Mouse (Mus musculus) olfactory bulb, adult 2 months (tissue): Measurements from ENCODE around the gene Kcnn3. TPM values are rescaled to one million over a fixed set of nuclear protein-coding genes. Genes with fewer than 3 reads are reported as not detected.

Experiments
- H3K27ac ChIP-seq: fragments of 200-500 bp; 2 replicates; pipeline ENCODE4 v1.5.1; 2012; ENCODE audit warnings: low read depth, low read length; ENCODE audit not compliant: insufficient read depth
- H3K4me1 ChIP-seq: fragments of 200-500 bp; 2 replicates; pipeline ENCODE4 v1.6.1; 2012; ENCODE audit warnings: low read length; ENCODE audit not compliant: control insufficient read depth, insufficient read depth
- H3K4me3 ChIP-seq: fragments of 200-500 bp; 2 replicates; pipeline ENCODE4 v1.5.1; 2012; ENCODE audit warnings: mild to moderate bottlenecking, low read depth, low read length, moderate library complexity; ENCODE audit not compliant: insufficient read depth
- CTCF ChIP-seq: fragments of 200-500 bp; IDR thresholded peaks from 2 replicates; pipeline ENCODE4 v1.5.1; 2012; ENCODE audit warnings: low read depth, mild to moderate bottlenecking, low read length, moderate library complexity; ENCODE audit not compliant: insufficient read depth
- POLR2A ChIP-seq: fragments of 200-500 bp; IDR thresholded peaks from 2 replicates; pipeline ENCODE4 v1.6.1; 2012; ENCODE audit warnings: mild to moderate bottlenecking, low read depth, low read length, moderate library complexity; ENCODE audit not compliant: insufficient read depth
- WGBS: fragments of 180-500 bp; shearing (Covaris S2); methylation state at CpG from one replicate; pipeline ENCODE4 v1.1.7; 2018; 5-methylcytosine and 5-hydroxymethylcytosine counted together
- polyA plus RNA-seq: library from polyadenylated mRNA; stranded (reverse); fragments of >200 nt; gene quantifications from 2 replicates; pipeline ENCODE4 v1.2.4, GENCODE M21; 2012; ENCODE audit warnings: low replicate concordance; ENCODE audit not compliant: missing spikeins, insufficient read depth, insufficient read length

Kcnn3 gene
- polyA plus RNA-seq, 1 experiment, result not detected

DNA sequence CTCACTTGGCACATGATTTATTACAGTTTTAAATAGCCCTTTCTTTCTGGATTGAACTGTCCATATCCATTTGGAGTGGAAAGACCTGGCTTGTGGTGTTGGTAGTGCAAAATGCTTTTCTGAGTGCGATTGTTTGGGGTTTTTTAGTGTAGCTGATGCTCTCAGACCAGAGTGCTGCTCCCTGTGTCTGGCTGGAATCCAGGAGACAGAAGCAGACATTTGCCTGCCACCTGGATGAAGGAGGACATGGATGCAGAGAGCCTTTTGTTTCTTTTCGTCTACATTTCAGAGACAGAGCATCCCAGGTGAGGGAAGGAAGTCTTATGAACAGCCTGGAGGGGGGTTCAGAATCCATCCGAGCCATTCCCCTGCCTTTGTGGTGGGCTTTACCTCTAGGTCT, 71.5 kb downstream of the Kcnn3 start:
- H3K27ac ChIP-seq, result no peak overlapping the region
- H3K4me1 ChIP-seq, result peaks cover 17% of the 10 kb centered on the region; the same call in 1 of the 2 replicates
- TF ChIP-seq POLR2A (no peak), CTCF (no peak)
- no peak overlapping the region for H3K4me3 ChIP-seq
- WGBS, result 73% methylated on average over 3 of the region's 3 CpGs

DNA sequence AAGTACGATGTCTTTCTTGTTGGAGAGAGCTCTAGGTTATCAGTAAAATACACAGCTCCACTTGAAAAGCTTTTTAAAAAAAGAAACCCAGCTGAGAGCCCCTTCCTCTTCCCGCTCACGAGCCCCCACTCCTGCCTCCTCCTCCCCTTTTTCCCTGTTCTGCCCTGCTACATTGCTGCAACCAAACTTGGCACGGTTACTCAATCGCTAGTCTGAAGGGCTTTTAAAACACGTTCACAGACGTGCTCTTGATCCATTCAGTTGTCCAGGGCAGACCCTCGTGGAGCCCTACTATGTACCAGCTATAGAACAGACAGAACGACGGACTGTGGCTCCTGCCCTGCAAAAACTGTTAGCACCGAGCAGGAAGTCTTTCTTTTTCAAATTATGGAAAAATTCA, 72.8 kb downstream of the Kcnn3 start:
- no peak overlapping the region for H3K27ac ChIP-seq
- WGBS, result 54% methylated on average over 11 of the region's 11 CpGs
- TF ChIP-seq POLR2A (no peak), CTCF (no peak)
- H3K4me1 ChIP-seq, result peaks cover 14% of the 10 kb centered on the region; the same call in 1 of the 2 replicates
- H3K4me3 ChIP-seq, result no peak overlapping the region

DNA sequence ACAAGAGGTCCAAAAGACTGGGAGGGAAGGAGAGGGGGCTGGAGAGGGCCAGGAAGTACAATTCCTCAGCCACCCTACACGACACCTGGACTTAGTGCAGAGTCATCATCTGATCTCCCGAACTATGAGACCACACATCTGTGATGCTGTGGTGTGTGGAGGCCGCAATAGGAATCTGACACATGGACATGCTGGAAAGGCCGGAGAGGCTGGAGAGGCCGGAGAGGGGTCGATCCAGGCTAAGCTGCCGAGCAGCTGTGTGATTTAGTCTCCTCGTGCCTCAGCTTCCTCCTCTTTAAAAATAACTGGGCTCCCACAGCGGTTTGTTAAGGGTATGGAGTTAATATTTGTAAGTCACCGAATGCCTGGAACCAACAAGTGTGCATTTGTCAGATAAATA, 73.6 kb downstream of the Kcnn3 start:
- no peak for TF ChIP-seq CTCF
- TF ChIP-seq POLR2A, result no peak
- H3K4me3 ChIP-seq, result no peak overlapping the region
- no peak overlapping the region for H3K27ac ChIP-seq
- 78% methylated on average over 10 of the region's 10 CpGs for WGBS
- peaks cover 14% of the 10 kb centered on the region; the same call in 1 of the 2 replicates for H3K4me1 ChIP-seq

DNA sequence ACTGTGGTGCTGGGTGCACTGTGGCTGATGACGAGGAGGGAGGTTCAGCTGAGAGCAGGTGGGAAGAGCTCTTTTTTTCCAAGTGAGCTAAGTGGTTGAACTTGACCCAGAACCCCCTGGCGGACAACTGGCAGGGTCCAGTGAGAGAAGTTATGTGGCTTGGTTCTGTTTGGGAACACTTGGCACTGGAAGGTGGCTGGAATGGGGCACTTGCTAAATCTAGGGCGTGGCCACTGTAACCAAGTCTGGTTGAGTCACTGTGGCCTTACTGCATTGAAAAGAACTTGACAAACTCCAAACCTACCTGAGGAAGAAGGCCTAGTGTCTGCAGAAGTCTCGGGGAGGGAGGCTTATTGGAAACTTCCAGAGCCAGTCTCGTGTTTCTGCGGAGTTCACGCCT, 78.4 kb downstream of the Kcnn3 start:
- H3K4me1 ChIP-seq, result peaks cover 8% of the 10 kb centered on the region; the same call in 1 of the 2 replicates
- no peak for TF ChIP-seq POLR2A
- no peak for TF ChIP-seq CTCF
- no peak overlapping the region for H3K27ac ChIP-seq
- WGBS, result 91% methylated on average over 7 of the region's 7 CpGs
- H3K4me3 ChIP-seq, result no peak overlapping the region

DNA sequence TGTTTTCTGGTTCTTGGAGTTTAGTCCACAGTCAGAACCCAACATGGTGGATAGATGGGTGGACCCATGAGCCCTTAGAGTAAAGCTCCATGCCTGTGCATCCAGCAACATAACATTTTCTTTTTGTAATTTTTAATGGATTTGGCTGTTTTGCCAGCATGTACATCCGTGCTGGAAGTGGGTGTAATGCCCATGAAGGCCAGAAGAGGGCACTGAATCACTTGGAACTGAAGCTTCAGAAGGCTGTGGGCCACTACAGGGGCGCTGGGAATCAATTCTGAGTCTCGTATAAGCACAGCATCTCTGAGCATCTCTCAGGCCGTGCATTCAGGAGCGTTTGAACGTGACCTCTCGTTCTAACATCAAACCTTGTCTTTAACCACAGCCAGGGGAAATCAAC, 79.0 kb downstream of the Kcnn3 start:
- 97% methylated on average over 7 of the region's 7 CpGs for WGBS
- H3K4me3 ChIP-seq, result no peak overlapping the region
- H3K4me1 ChIP-seq, result peaks cover 4% of the 10 kb centered on the region; the same call in 1 of the 2 replicates
- H3K27ac ChIP-seq, result no peak overlapping the region
- no peak for TF ChIP-seq CTCF
- no peak for TF ChIP-seq POLR2A

DNA sequence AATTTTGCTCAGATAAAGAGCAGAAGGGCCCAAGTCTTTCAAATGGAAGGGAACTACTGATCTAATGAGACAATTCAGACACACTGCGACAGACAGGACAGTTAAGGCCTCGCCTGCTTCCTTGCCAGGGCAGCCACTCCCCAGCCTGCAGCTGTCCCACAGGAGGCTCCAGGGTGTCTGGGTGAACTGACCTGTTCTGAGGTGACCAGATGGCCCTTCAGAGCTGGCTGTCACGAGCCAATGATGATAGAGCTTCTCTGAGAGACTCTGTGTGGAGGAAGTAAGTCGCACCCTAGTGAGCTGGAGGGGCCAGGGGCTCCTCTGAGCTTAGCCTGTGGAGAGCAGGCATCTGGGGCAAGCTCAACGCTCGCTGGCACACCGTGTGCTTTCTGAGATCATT, 81.1 kb downstream of the Kcnn3 start:
- Histone ChIP-seq H3K4me1 (peaks cover 17% of the 10 kb centered on the region), H3K4me3 (no peak overlapping the region), H3K27ac (no peak overlapping the region)
- no peak for TF ChIP-seq CTCF
- no peak for TF ChIP-seq POLR2A
- 71% methylated on average over 7 of the region's 7 CpGs for WGBS

DNA sequence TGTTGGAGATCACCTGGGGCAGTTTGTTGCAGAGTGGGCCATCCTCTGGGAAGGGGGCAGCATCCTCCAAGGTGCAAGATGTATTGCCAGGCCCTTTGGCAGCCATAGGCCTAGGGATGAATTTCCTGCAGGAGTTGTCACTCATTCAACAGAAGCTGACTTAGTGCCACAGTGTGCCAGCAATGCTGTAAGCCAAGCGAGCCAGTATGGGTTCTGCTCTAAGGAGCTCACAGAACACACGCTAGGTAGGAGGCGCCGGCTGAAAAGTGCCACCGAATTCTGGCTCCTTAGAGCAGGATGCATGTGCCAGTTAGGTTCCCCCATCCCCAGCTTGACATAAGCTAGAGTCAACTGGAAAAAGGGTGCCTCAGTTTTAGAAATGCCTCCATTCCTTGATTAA, 83.3 kb downstream of the Kcnn3 start:
- H3K27ac ChIP-seq, result no peak overlapping the region
- TF ChIP-seq CTCF (no peak), POLR2A (no peak)
- H3K4me1 ChIP-seq, result peaks cover 22% of the 10 kb centered on the region
- WGBS, result 92% methylated on average over 5 of the region's 5 CpGs
- no peak overlapping the region for H3K4me3 ChIP-seq

DNA sequence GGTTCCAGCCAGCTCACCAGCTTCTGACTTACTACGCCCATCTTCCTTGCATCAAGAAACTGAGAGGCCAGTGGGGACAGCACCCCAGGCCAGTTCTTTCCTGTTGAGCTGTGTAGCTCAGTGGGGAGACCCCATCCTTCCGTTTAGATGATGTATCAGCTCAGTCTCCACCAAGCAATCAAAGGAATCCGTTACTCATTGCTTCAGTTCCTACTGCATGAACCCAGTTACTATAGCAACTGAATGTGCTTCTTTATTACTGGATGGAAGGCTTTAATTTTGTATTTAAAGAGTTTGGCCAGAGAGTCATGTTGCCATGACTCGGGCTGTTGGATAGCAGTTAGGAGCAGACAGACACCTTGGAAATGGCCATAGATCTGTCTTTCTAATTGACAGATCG, 85.3 kb downstream of the Kcnn3 start:
- Histone ChIP-seq H3K4me3 (no peak overlapping the region), H3K27ac (0 out of 2 replicates have a peak overlapping the region, but pooled peaks have one; percentile 22), H3K4me1 (peaks cover 22% of the 10 kb centered on the region)
- TF ChIP-seq CTCF (no peak), POLR2A (no peak)
- 37% methylated on average over 5 of the region's 5 CpGs for WGBS

DNA sequence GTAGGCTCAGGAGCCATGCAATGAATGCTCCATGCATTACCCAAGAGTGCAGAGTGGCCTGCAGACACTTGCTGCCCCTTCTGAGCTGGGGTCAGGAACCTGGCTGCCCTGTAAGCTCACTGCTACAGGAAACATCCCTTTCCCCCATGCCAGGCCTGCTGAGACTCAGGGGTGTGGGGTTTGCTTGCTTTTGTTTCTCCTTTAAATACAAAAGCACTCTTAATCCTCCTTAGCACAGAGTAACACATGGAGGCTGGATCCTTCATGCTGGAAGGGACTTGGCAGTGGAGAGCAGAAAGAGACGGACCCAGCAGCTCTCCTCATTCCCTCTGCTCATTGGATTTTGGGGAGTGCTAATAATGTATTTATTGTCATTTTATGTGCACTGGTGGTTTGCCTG, 87.4 kb downstream of the Kcnn3 start:
- WGBS, result 30% methylated on average over 1 of the region's 1 CpGs

DNA sequence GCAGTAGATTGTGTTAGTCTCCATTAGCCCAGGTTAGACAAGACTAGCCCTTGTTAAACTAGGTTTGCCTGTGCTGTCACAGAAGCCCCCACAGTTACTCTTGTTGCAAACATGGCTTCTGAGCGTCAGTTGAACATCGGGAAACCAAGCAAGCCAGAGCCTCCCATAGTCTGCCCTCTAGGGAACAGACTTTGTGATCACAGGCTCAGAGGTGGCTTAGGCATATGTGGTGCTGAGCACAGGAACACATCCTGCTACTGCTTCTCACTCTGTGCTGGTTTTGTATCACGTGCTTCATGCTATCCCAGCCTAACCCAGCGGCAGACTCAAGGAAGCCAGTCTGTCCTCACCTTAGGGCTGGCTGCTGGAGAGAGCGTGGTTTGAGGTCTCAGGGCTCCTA, 92.1 kb downstream of the Kcnn3 start:
- 87% methylated on average over 5 of the region's 5 CpGs for WGBS
- no peak for TF ChIP-seq CTCF
- TF ChIP-seq POLR2A, result no peak
- peaks cover 20% of the 10 kb centered on the region for H3K4me1 ChIP-seq
- H3K4me3 ChIP-seq, result no peak overlapping the region
- H3K27ac ChIP-seq, result no peak overlapping the region

More for the DNA sequence above, 87.4 kb downstream of the Kcnn3 start:
- Histone ChIP-seq H3K27ac (no peak overlapping the region), H3K4me3 (no peak overlapping the region), H3K4me1 (peaks cover 22% of the 10 kb centered on the region)
- TF ChIP-seq CTCF (no peak), POLR2A (no peak)
